Comparison of ENCODE assay signal across 12 mouse cellular contexts in the genomic region with DNA sequence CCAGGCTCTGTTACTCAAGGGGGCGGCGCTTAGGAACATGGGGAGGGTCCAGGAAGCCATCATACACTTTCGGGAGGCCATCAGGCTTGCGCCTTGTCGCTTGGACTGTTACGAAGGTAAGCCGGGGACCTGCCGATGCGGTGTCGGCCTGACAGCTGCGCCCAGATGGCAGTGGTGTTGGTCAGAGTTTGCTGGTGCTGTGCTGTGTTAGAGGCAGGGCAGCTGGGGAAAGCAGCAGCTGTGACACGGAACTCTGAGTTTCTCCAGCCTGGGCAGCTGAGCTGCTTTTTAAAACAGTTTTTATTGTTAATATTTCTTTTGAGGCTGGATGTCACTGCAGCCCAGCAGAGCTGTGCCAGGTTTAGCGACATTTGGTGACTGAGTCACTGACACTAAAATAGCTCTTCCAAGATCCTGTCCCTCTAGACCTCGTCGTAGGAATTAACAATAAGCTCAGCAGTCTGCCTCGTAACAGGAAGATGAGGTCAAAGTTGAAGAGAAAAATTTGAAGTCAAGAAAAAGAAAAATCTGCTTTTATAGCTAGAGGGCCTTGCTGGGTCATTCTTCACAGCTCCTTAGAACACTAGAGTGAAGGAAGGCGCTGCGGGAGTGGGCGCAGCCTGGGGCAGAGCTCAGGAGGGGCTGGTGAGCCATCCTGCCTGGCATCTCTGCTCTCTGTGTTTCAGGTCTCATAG. TPM values are rescaled to one million over a fixed set of nuclear protein-coding genes. Genes with fewer than 3 reads are reported as not detected.
A peak's percentile ranks its signal among the peaks of the same experiment; 100 is the strongest.
DNase-seq lines count a peak whose midpoint lies in the region; ATAC-seq and TF ChIP-seq lines count a peak whose summit lies in the region.
"Had no signal": no experiment of that assay in that cellular context is flagged by ENCODE, and none has a peak within 500 bp of the region (broad histone marks: within the 10 kb centered on the region; RNA-seq: fewer than 3 reads in every experiment).

No protein-coding gene starts in this region.

- no peak overlapping the region for H3K4me2 ChIP-seq in intestine, postnatal 0 days (replicated peaks; ENCODE audit: low read depth)
- H3K4me2 ChIP-seq in intestine, embryonic 15.5 days (replicated peaks) = no peak overlapping the region
- H3K4me2 ChIP-seq in embryonic facial prominence, embryonic 15.5 days (replicated peaks) = no peak overlapping the region
- H3K4me2 ChIP-seq in lung, postnatal 0 days (replicated peaks; ENCODE audit: low read depth, low read length) = no peak overlapping the region
- H3K4me2 ChIP-seq in midbrain, embryonic 11.5 days = no peak overlapping the region
- no peak overlapping the region for H3K4me2 ChIP-seq in hindbrain, embryonic 11.5 days (replicated peaks; ENCODE audit: low read depth, low read length)
- H3K4me2 ChIP-seq: forebrain, embryonic 12.5 days had no signal

- peak; percentile 46 to 58 for DNase-seq in heart, postnatal 14 days
- peak; percentile 80 for DNase-seq in lung, postnatal 0 days (ENCODE audit: low spot score)
- DNase-seq in midbrain, embryonic 11.5 days (ENCODE audit: low spot score, missing footprints) = no peak
- no peak for DNase-seq in hindbrain, embryonic 11.5 days (ENCODE audit: low spot score)
- DNase-seq: adrenal gland, postnatal 25 days; cerebellum, postnatal 14 days; thymus, postnatal 36 days had no signal

- TF ChIP-seq CTCF in intestine, postnatal 0 days (IDR thresholded peaks at IDR 0.05; ENCODE audit: low read depth) = no peak
- no peak for TF ChIP-seq CTCF in lung, postnatal 0 days (IDR thresholded peaks at IDR 0.05)

- H3K4me1 ChIP-seq in intestine, postnatal 0 days (replicated peaks; ENCODE audit: control insufficient read depth, insufficient read depth, low read length) = no peaks in the 10 kb centered on the region
- H3K4me1 ChIP-seq in intestine, embryonic 15.5 days (replicated peaks) = no peaks in the 10 kb centered on the region
- H3K4me1 ChIP-seq in embryonic facial prominence, embryonic 15.5 days = no peaks in the 10 kb centered on the region
- H3K4me1 ChIP-seq in lung, postnatal 0 days (ENCODE audit: insufficient read depth, low read depth, low read length) = no peaks in the 10 kb centered on the region
- no peaks in the 10 kb centered on the region for H3K4me1 ChIP-seq in midbrain, embryonic 11.5 days (ENCODE audit: control insufficient read depth, insufficient read depth, low read length)
- no peaks in the 10 kb centered on the region for H3K4me1 ChIP-seq in hindbrain, embryonic 11.5 days (replicated peaks; ENCODE audit: control insufficient read depth, insufficient read depth, low read length)
- H3K4me1 ChIP-seq: forebrain, embryonic 12.5 days had no signal

- H3K9me3 ChIP-seq in intestine, postnatal 0 days (ENCODE audit: control insufficient read depth) = no peaks in the 10 kb centered on the region
- H3K9me3 ChIP-seq in intestine, embryonic 15.5 days = no peaks in the 10 kb centered on the region
- H3K9me3 ChIP-seq in embryonic facial prominence, embryonic 15.5 days (replicated peaks) = no peaks in the 10 kb centered on the region
- H3K9me3 ChIP-seq in lung, postnatal 0 days (ENCODE audit: low read length) = no peaks in the 10 kb centered on the region
- H3K9me3 ChIP-seq in midbrain, embryonic 11.5 days (ENCODE audit: control insufficient read depth, low read length) = no peaks in the 10 kb centered on the region
- H3K9me3 ChIP-seq in hindbrain, embryonic 11.5 days (ENCODE audit: control insufficient read depth, low read length) = no peaks in the 10 kb centered on the region
- H3K9me3 ChIP-seq: forebrain, embryonic 12.5 days had no signal

- 78% methylated on average over 19 of the region's 19 CpGs for WGBS in intestine, postnatal 0 days
- WGBS in intestine, embryonic 15.5 days = 76% methylated on average over 19 of the region's 19 CpGs
- 81% methylated on average over 19 of the region's 19 CpGs for WGBS in embryonic facial prominence, embryonic 15.5 days
- 71% methylated on average over 19 of the region's 19 CpGs for WGBS in lung, postnatal 0 days
- 90% methylated on average over 19 of the region's 19 CpGs for WGBS in midbrain, embryonic 11.5 days
- 91% methylated on average over 19 of the region's 19 CpGs for WGBS in hindbrain, embryonic 11.5 days

- peak overlapping the region; percentile 28; the same call in 1 of the 2 replicates for H3K27ac ChIP-seq in intestine, postnatal 0 days (ENCODE audit: low read depth, low read length)
- H3K27ac ChIP-seq in intestine, embryonic 15.5 days = no peak overlapping the region
- peak overlapping the region; percentile 48; the same call in 1 of the 2 replicates for H3K27ac ChIP-seq in embryonic facial prominence, embryonic 15.5 days (replicated peaks)
- H3K27ac ChIP-seq in lung, postnatal 0 days (ENCODE audit: low read length) = peak overlapping the region; percentile 11; the same call in 1 of the 2 replicates
- H3K27ac ChIP-seq in midbrain, embryonic 11.5 days (ENCODE audit: low read depth, low read length) = no peak overlapping the region
- no peak overlapping the region for H3K27ac ChIP-seq in hindbrain, embryonic 11.5 days (ENCODE audit: low read depth, low read length)
- H3K27ac ChIP-seq: forebrain, embryonic 12.5 days had no signal

- H3K27me3 ChIP-seq in intestine, postnatal 0 days (replicated peaks; ENCODE audit: control insufficient read depth, insufficient read depth, low read length) = no peaks in the 10 kb centered on the region
- H3K27me3 ChIP-seq in intestine, embryonic 15.5 days (replicated peaks) = no peaks in the 10 kb centered on the region
- no peaks in the 10 kb centered on the region for H3K27me3 ChIP-seq in embryonic facial prominence, embryonic 15.5 days
- no peaks in the 10 kb centered on the region for H3K27me3 ChIP-seq in lung, postnatal 0 days (replicated peaks; ENCODE audit: insufficient read depth, low read length)
- H3K27me3 ChIP-seq in midbrain, embryonic 11.5 days (ENCODE audit: control insufficient read depth, insufficient read depth, low read length) = no peaks in the 10 kb centered on the region
- no peaks in the 10 kb centered on the region for H3K27me3 ChIP-seq in hindbrain, embryonic 11.5 days (ENCODE audit: control insufficient read depth, insufficient read depth, low read length)
- H3K27me3 ChIP-seq: forebrain, embryonic 12.5 days had no signal

- no peak overlapping the region for H3K4me3 ChIP-seq in intestine, postnatal 0 days (ENCODE audit: low read depth, low read length)
- H3K4me3 ChIP-seq in intestine, embryonic 15.5 days (replicated peaks) = no peak overlapping the region
- H3K4me3 ChIP-seq in embryonic facial prominence, embryonic 15.5 days (replicated peaks) = no peak overlapping the region
- no peak overlapping the region for H3K4me3 ChIP-seq in lung, postnatal 0 days (ENCODE audit: low read depth, low read length)
- no peak overlapping the region for H3K4me3 ChIP-seq in midbrain, embryonic 11.5 days (ENCODE audit: low read depth, low read length)
- no peak overlapping the region for H3K4me3 ChIP-seq in hindbrain, embryonic 11.5 days (ENCODE audit: low read depth, low read length)
- H3K4me3 ChIP-seq: forebrain, embryonic 12.5 days had no signal

- ATAC-seq in intestine, postnatal 0 days = no peak
- ATAC-seq in intestine, embryonic 15.5 days = no peak
- peak; percentile 51 for ATAC-seq in embryonic facial prominence, embryonic 15.5 days (ENCODE audit: insufficient number of reproducible peaks, low FRiP score, low TSS enrichment, low read depth)
- ATAC-seq in lung, postnatal 0 days = peak; percentile 87
- ATAC-seq in megakaryocyte-erythroid progenitor cell, adult 5-6 weeks (replicated peaks; ENCODE audit: low FRiP score, low TSS enrichment, poor library complexity, severe bottlenecking) = no peak
- no peak for ATAC-seq in midbrain, embryonic 11.5 days (ENCODE audit: low FRiP score)
- no peak for ATAC-seq in hindbrain, embryonic 11.5 days (ENCODE audit: low FRiP score)

- H3K9ac ChIP-seq in intestine, postnatal 0 days (ENCODE audit: low read depth, low read length) = no peak overlapping the region
- H3K9ac ChIP-seq in intestine, embryonic 15.5 days = no peak overlapping the region
- no peak overlapping the region for H3K9ac ChIP-seq in embryonic facial prominence, embryonic 15.5 days
- H3K9ac ChIP-seq in lung, postnatal 0 days (replicated peaks; ENCODE audit: low read depth) = no peak overlapping the region
- H3K9ac ChIP-seq in midbrain, embryonic 11.5 days (ENCODE audit: low read length) = no peak overlapping the region
- no peak overlapping the region for H3K9ac ChIP-seq in hindbrain, embryonic 11.5 days (ENCODE audit: low read depth, low read length)
- H3K9ac ChIP-seq: forebrain, embryonic 12.5 days had no signal

- intact Hi-C loops in heart, postnatal 14 days (cut with DNase I) = no loop called here

- peak; percentile 22; the same call in 1 of the 2 replicates for TF ChIP-seq EP300 in lung, postnatal 0 days (IDR thresholded peaks at IDR 0.05)

- peaks cover 99% of the 10 kb centered on the region for H3K36me3 ChIP-seq in intestine, postnatal 0 days (ENCODE audit: control insufficient read depth, insufficient read depth)
- H3K36me3 ChIP-seq in intestine, embryonic 15.5 days = peaks cover 76% of the 10 kb centered on the region
- peaks cover 99% of the 10 kb centered on the region for H3K36me3 ChIP-seq in embryonic facial prominence, embryonic 15.5 days
- peaks cover 57% of the 10 kb centered on the region for H3K36me3 ChIP-seq in lung, postnatal 0 days (ENCODE audit: insufficient read depth, low read length)
- H3K36me3 ChIP-seq in midbrain, embryonic 11.5 days (ENCODE audit: control insufficient read depth, insufficient read depth, low read length) = peaks cover 49% of the 10 kb centered on the region
- H3K36me3 ChIP-seq in hindbrain, embryonic 11.5 days (ENCODE audit: control insufficient read depth, insufficient read depth, low read length) = peaks cover 31% of the 10 kb centered on the region

RNA-seq across cellular contexts. Expression of a gene that starts 18.1 kb away (rescaled TPM):
- polyA plus RNA-seq in intestine, postnatal 0 days (2015; fragmentation: Nextera tagmentation; extraction: Ambion mirVana) = 22.5 and 22.8 TPM in 2 replicates
- 35.2 and 38.3 TPM in 2 replicates for polyA plus RNA-seq in intestine, embryonic 15.5 days (2015; fragmentation: Nextera tagmentation; extraction: Ambion mirVana)
- 42.4 and 42.6 TPM in 2 replicates for polyA plus RNA-seq in embryonic facial prominence, embryonic 15.5 days (2015; fragmentation: Nextera tagmentation; extraction: Ambion mirVana)
- 10 to 100 TPM; 33.9 to 37.5 TPM for total RNA-seq in heart, postnatal 14 days (2021)
- 25.2 and 26.5 TPM in 2 replicates for polyA plus RNA-seq in lung, postnatal 0 days (2015; fragmentation: Nextera tagmentation; extraction: Ambion mirVana)
- 27.5 and 42.7 TPM in 2 replicates for total RNA-seq in megakaryocyte-erythroid progenitor cell, adult 5-6 weeks (2014; fragmentation: Nextera tagmentation)
- 24.3 and 35.3 TPM in 2 replicates for total RNA-seq in megakaryocyte-erythroid progenitor cell, adult 5-6 weeks (2017)
- polyA plus RNA-seq in midbrain, embryonic 11.5 days (2014; fragmentation: Nextera tagmentation; extraction: Ambion mirVana) = 30.5 and 32.0 TPM in 2 replicates
- polyA plus RNA-seq in hindbrain, embryonic 11.5 days (2014; fragmentation: Nextera tagmentation; extraction: Ambion mirVana) = 27.1 and 33.7 TPM in 2 replicates

RNA-seq across cellular contexts. Expression of a gene that starts 47.9 kb away (rescaled TPM):
- polyA plus RNA-seq in intestine, postnatal 0 days (2015; fragmentation: Nextera tagmentation; extraction: Ambion mirVana) = 166 and 171 TPM in 2 replicates
- polyA plus RNA-seq in intestine, embryonic 15.5 days (2015; fragmentation: Nextera tagmentation; extraction: Ambion mirVana) = 128 and 138 TPM in 2 replicates
- polyA plus RNA-seq in embryonic facial prominence, embryonic 15.5 days (2015; fragmentation: Nextera tagmentation; extraction: Ambion mirVana) = 129 and 139 TPM in 2 replicates
- 100 to 1,000 TPM; 104 to 115 TPM for total RNA-seq in heart, postnatal 14 days (2021)
- polyA plus RNA-seq in lung, postnatal 0 days (2015; fragmentation: Nextera tagmentation; extraction: Ambion mirVana) = 169 and 177 TPM in 2 replicates
- total RNA-seq in megakaryocyte-erythroid progenitor cell, adult 5-6 weeks (2014; fragmentation: Nextera tagmentation) = 195 and 370 TPM in 2 replicates
- total RNA-seq in megakaryocyte-erythroid progenitor cell, adult 5-6 weeks (2017) = 859 and 924 TPM in 2 replicates
- polyA plus RNA-seq in midbrain, embryonic 11.5 days (2014; fragmentation: Nextera tagmentation; extraction: Ambion mirVana) = 61.7 and 65.3 TPM in 2 replicates
- 53.8 and 68.9 TPM in 2 replicates for polyA plus RNA-seq in hindbrain, embryonic 11.5 days (2014; fragmentation: Nextera tagmentation; extraction: Ambion mirVana)

Comparison
In these comparisons a context has a peak if more than half of its experiments do, and no peak if none do; other contexts are left out.
1. H3K27ac ChIP-seq: peak in intestine, postnatal 0 days (single experiment), embryonic facial prominence, embryonic 15.5 days (single experiment) and lung, postnatal 0 days (single experiment); none in intestine, embryonic 15.5 days (single experiment), midbrain, embryonic 11.5 days (single experiment) and hindbrain, embryonic 11.5 days (single experiment).
2. ATAC-seq: peak in embryonic facial prominence, embryonic 15.5 days (single experiment) and lung, postnatal 0 days (single experiment); none in intestine, postnatal 0 days (single experiment), intestine, embryonic 15.5 days (single experiment), megakaryocyte-erythroid progenitor cell, adult 5-6 weeks (single experiment), midbrain, embryonic 11.5 days (single experiment) and hindbrain, embryonic 11.5 days (single experiment).
3. DNase-seq: peak in heart, postnatal 14 days (2 of 2) and lung, postnatal 0 days (single experiment); none in midbrain, embryonic 11.5 days (single experiment) and hindbrain, embryonic 11.5 days (single experiment).